Mouse (Mus musculus) limb, embryonic 12.5 days (tissue): ENCODE measurements around the gene Gprc5d. TPM values are rescaled to one million over a fixed set of nuclear protein-coding genes. Genes with fewer than 3 reads are reported as not detected.

Experiments
- ATAC-seq: fragments of 200-750 bp; cut with Nextera tagmentation; 2 replicates; pipeline ENCODE4 v1.8.0; 2017; ENCODE audit warnings: low read depth, moderate TSS enrichment; ENCODE audit not compliant: insufficient number of reproducible peaks, insufficient read depth, low FRiP score, low TSS enrichment
- H3K27ac ChIP-seq: fragments of 300-500 bp; sonication (generic); 2 replicates; pipeline ENCODE4 v1.5.1; 2016; ENCODE audit warnings: mild to moderate bottlenecking, moderate library complexity
- H3K27me3 ChIP-seq: fragments of 300-500 bp; sonication (generic); 2 replicates; pipeline ENCODE4 v1.6.1; 2016; ENCODE audit warnings: mild to moderate bottlenecking, moderate library complexity
- H3K36me3 ChIP-seq: fragments of 300-500 bp; sonication (generic); 2 replicates; pipeline ENCODE4 v1.6.1; 2016; ENCODE audit warnings: mild to moderate bottlenecking, moderate library complexity
- H3K4me1 ChIP-seq: fragments of 300-500 bp; sonication (generic); replicated peaks from 2 replicates; pipeline ENCODE4 v1.6.1; 2016
- H3K4me2 ChIP-seq: fragments of 300-500 bp; sonication (generic); 2 replicates; pipeline ENCODE4 v1.6.1; 2016; ENCODE audit warnings: mild to moderate bottlenecking, moderate library complexity
- H3K4me3 ChIP-seq: fragments of 300-500 bp; sonication (generic); replicated peaks from 2 replicates; pipeline ENCODE4 v1.5.1; 2016; ENCODE audit warnings: mild to moderate bottlenecking
- H3K9ac ChIP-seq: fragments of 300-500 bp; sonication (generic); replicated peaks from 2 replicates; pipeline ENCODE4 v1.6.1; 2016; ENCODE audit warnings: mild to moderate bottlenecking, moderate library complexity
- H3K9me3 ChIP-seq: fragments of 300-500 bp; sonication (generic); 2 replicates; pipeline ENCODE4 v1.6.1; 2016; ENCODE audit warnings: mild to moderate bottlenecking, moderate library complexity
- WGBS: fragments of 180-500 bp; shearing (Covaris S2); methylation state at CpG from one replicate; pipeline ENCODE4 v1.1.7; 2016; 5-methylcytosine and 5-hydroxymethylcytosine counted together
- polyA plus RNA-seq: library from polyadenylated mRNA; unstranded; fragments of >200 nt; fragmentation: Nextera tagmentation; extraction: Ambion mirVana; gene quantifications from 2 replicates; pipeline ENCODE4 v1.2.1, GENCODE M21; 2016

The Gprc5d gene
- polyA plus RNA-seq, 1 experiment from 2014 or later: not detected

DNA sequence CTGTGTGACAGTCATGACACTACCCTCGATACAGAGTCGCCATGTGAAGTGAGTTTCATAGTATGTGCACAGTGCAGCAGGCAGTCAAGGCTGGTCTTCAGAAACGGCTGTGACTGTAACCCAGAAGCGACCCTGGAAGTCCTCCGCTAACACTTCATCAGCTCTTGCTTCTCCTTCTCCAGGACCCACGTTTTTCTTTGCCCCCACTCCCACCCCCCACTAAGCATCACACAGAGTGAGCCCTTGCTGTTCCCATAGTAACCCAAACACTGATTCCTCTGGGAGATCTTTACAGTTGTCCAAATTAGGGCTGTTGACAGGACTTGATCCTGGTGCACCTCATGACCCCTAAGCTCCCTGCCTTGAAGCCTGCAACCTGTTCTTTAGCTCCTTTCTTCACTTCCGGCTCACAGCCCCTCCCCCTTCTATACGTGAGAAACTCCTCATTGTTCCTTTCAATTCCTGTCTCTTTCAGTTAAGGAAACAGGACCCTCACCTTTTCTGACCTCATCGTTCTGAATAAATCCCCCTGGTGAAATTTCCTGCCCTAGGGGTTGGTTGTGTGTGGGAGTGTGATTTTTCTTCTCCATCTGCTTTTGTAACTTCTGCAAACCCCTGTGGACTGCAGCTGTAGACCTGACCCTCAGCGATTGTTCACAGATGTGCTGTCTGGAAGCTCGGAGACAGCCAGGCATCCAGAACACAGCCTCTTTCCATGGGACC, 18.5 kb upstream of the Gprc5d start:
- 23% methylated on average over 11 of the region's 11 CpGs for WGBS
- Histone ChIP-seq H3K4me3 (no peak overlapping the region), H3K4me2 (peak overlapping the region; percentile 24), H3K27ac (peak overlapping the region; percentile 83), H3K9me3 (no peaks in the 10 kb centered on the region), H3K36me3 (no peaks in the 10 kb centered on the region), H3K4me1 (peaks cover 41% of the 10 kb centered on the region), H3K9ac (no peak overlapping the region), H3K27me3 (no peaks in the 10 kb centered on the region)
- peak; percentile 75 for ATAC-seq

DNA sequence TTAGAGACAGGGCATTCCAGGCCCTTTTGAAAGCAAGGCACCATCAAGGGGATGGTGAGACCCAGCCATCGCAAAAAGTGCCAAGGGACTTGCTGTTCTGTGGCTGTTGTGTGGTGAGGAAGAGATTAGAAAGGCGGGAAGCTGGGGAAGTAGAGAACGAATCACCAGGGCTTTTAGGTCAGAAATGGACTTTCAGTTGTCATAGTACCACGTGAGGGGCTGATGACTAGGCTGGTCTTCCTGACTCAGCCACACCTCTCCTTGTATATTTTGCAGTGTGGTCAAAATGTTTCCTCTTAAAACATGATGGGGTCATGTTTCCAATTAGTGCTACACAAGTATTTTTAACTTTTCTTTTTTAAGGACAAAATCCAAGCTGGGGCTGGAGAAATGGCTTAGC, 17.7 kb upstream of the Gprc5d start:
- Histone ChIP-seq H3K9me3 (no peaks in the 10 kb centered on the region), H3K27me3 (no peaks in the 10 kb centered on the region), H3K4me2 (no peak overlapping the region), H3K27ac (peak overlapping the region; percentile 83), H3K4me1 (peaks cover 33% of the 10 kb centered on the region), H3K9ac (no peak overlapping the region), H3K36me3 (no peaks in the 10 kb centered on the region), H3K4me3 (no peak overlapping the region)
- ATAC-seq: no peak
- WGBS: 69% methylated on average over 4 of the region's 4 CpGs

DNA sequence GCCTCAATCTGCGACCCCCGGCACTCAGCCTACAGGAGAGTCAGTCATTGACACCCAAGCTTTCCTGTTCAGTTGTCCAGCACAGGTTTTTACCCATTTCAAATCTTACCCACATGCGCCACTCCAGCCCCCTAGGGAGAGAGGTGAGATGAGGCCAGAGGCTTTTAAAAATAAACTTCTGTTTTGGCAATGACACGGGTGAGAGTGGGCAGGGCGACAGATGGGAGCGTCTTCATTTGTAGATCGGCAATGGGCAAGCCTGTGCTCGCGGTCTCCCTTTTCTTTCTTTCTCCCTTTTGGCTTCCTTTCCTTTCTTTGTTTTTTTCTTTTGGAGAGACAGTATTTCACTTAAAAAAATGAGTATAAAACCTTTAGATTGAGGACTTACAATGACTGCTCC, 15.4 kb upstream of the Gprc5d start:
- H3K4me2 ChIP-seq: no peak overlapping the region
- H3K36me3 ChIP-seq: no peaks in the 10 kb centered on the region
- no peaks in the 10 kb centered on the region for H3K9me3 ChIP-seq
- peaks cover 24% of the 10 kb centered on the region for H3K4me1 ChIP-seq
- no peak overlapping the region for H3K27ac ChIP-seq
- H3K27me3 ChIP-seq: no peaks in the 10 kb centered on the region
- no peak for ATAC-seq
- H3K4me3 ChIP-seq: no peak overlapping the region
- no peak overlapping the region for H3K9ac ChIP-seq
- WGBS: 93% methylated on average over 9 of the region's 9 CpGs

DNA sequence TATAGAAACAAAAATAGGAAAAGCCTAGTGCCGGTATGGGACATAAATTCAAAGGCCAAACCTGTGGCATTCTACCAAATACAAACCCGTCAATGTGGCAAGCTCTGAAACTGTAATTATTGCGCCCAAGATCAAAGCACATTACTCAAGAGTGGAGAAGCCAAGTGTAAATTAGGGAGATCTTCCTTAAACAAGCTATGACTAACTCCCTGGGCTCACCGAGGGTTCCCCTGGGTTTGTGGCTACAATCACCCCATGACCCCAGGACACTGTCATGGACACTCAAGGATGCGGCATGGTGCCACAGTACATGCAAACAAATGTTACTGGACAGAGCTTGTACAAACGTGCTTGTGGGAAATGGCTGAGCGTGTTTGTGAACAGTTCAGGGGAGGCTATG, 15.0 kb upstream of the Gprc5d start:
- WGBS: 87% methylated on average over 7 of the region's 7 CpGs

DNA sequence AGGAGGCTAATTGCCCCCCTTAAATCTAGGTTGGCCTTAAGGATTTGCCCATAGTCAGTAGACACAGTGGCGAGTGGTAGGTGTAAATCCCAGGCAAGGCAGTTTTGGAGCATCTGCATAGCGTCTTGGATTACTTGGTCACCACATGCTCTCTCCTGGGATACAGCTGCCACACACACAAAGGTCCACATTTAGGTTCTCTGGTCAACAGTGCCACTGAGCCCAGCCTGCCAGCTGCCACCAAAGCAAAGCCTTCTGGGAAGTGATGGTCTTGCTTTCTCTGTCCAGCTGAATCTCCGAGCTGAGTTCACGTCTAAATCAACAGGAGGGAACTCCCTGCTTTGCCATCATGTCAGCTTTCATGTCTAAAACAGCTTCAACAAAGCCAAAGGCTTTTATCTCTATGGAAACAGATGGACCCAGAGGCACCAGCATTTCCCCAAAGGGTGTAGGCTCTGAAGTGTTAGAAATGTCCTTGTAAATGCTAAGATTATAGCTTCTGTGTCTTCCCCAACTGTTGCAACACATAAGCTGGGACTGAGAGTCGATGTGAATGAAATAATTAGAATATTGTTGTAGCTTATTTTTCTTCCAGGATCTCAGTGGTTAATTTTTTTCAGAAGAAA, 6.8 kb upstream of the Gprc5d start:
- no peaks in the 10 kb centered on the region for H3K4me1 ChIP-seq
- 50% methylated on average over 5 of the region's 5 CpGs for WGBS

More for the DNA sequence above, 15.0 kb upstream of the Gprc5d start:
- Histone ChIP-seq H3K9me3 (no peaks in the 10 kb centered on the region), H3K4me3 (no peak overlapping the region), H3K27ac (no peak overlapping the region), H3K4me1 (peaks cover 20% of the 10 kb centered on the region), H3K4me2 (no peak overlapping the region), H3K9ac (no peak overlapping the region), H3K27me3 (no peaks in the 10 kb centered on the region), H3K36me3 (no peaks in the 10 kb centered on the region)
- no peak for ATAC-seq

DNA sequence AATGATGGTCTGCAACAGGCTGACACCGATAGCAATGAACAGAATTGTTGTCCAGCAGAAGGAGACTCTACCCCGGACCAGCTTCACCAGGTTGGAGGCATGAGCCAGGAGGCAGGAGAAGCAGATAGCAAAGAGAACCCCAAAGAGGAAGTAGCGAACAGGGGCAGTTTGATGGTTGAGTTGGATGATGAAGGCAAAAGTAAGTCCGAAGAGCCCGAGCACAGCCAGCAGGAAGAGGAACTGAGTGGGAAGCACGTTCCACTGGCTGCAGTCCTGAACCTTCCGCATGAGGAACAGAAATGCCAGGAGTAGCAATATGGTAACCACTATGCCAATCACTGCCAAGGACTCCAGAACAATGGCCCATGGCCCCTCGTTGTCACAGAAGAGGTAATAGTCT, 1.6 kb downstream of the Gprc5d start:
- 0 out of 2 replicates have a peak, but pooled peaks cover 4% of the 10 kb centered on the region for H3K4me1 ChIP-seq
- 97% methylated on average over 8 of the region's 8 CpGs for WGBS
- no peak for ATAC-seq
- no peak overlapping the region for H3K4me3 ChIP-seq
- no peaks in the 10 kb centered on the region for H3K9me3 ChIP-seq
- H3K4me2 ChIP-seq: no peak overlapping the region
- no peaks in the 10 kb centered on the region for H3K27me3 ChIP-seq
- H3K36me3 ChIP-seq: no peaks in the 10 kb centered on the region
- no peak overlapping the region for H3K27ac ChIP-seq
- H3K9ac ChIP-seq: no peak overlapping the region

More for the DNA sequence above, 6.8 kb upstream of the Gprc5d start:
- H3K4me3 ChIP-seq: no peak overlapping the region
- H3K27me3 ChIP-seq: no peaks in the 10 kb centered on the region
- H3K9me3 ChIP-seq: no peaks in the 10 kb centered on the region
- no peak overlapping the region for H3K27ac ChIP-seq
- no peaks in the 10 kb centered on the region for H3K36me3 ChIP-seq
- no peak for ATAC-seq
- H3K9ac ChIP-seq: no peak overlapping the region
- no peak overlapping the region for H3K4me2 ChIP-seq

DNA sequence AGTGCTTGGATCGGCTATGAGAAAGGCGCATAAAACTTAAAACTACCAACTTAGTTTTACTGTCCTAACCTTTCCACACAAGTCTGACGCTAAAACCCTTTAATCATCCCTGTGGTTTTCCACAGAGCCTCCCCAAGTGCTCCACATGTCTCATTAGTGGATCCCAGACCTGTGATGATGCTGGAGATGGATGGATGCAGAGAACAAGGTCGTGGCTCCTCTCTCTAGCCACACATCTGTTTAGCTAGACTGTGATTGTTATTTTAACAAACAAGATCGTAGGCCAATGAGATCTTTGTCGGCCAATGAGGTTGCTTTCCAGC, 5.0 kb downstream of the Gprc5d start:
- no peak overlapping the region for H3K4me3 ChIP-seq
- H3K27ac ChIP-seq: no peak overlapping the region
- 20% methylated on average over 6 of the region's 6 CpGs for WGBS
- H3K27me3 ChIP-seq: no peaks in the 10 kb centered on the region
- no peak overlapping the region for H3K9ac ChIP-seq
- no peaks in the 10 kb centered on the region for H3K36me3 ChIP-seq
- H3K9me3 ChIP-seq: no peaks in the 10 kb centered on the region
- H3K4me2 ChIP-seq: no peak overlapping the region
- no peak for ATAC-seq
- 0 out of 2 replicates have a peak, but pooled peaks cover 4% of the 10 kb centered on the region for H3K4me1 ChIP-seq

DNA sequence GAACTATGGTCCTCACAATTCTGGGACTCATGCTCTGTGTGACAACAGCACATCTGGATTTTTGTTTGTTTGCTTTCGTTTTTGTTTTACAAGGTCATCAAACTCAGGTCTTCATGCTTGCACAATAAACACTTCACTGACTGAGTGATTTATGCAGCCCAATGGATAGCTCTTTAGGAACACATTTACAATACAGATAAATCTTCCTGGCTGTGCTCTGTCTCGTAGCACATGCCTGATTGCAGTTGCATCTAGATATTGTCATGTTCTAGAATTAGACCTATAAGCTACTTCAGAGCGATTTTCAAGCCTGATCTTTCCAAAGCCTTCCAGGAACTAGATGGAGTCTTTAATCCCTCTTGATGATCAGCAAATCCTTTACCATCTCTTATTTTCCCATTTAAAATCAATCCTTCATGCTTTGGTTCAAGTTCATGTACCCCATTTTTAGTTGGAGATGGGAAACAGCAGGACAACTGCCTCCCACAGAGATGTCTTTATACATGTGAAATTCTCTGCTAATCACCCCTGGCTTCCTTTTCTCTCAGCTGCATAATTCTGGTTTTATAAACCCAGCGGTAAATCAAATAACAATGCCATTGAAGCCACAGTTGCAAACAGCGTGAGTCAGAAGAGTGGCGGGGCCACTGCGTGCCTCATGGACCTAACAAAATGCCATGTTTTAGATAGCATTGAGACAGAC, 5.5 kb downstream of the Gprc5d start:
- Histone ChIP-seq H3K9me3 (no peaks in the 10 kb centered on the region), H3K9ac (no peak overlapping the region), H3K4me1 (0 out of 2 replicates have a peak, but pooled peaks cover 4% of the 10 kb centered on the region), H3K4me3 (no peak overlapping the region), H3K27ac (no peak overlapping the region), H3K27me3 (no peaks in the 10 kb centered on the region), H3K36me3 (no peaks in the 10 kb centered on the region), H3K4me2 (no peak overlapping the region)
- no peak for ATAC-seq
- 11% methylated on average over 7 of the region's 7 CpGs for WGBS

DNA sequence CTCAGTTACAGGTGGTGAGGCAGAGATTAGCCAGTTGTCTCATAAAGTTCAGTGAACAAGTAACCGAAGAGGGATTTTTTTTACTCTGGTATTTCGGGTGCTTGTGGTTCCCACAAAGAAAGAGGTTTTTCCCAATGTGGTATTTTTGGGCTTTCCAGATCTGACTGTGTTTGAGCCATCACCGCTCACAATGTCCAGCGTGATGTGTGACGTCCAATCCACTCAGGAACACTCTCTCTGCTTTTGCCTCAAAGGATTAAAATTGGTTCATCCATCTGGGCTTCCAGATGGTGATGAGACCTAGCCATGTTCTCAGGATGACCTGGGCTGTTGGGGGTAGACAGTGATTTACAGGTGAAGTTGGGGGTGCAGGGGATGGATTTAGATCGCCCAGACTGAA, 11.1 kb downstream of the Gprc5d start:
- no peak overlapping the region for H3K9ac ChIP-seq

DNA sequence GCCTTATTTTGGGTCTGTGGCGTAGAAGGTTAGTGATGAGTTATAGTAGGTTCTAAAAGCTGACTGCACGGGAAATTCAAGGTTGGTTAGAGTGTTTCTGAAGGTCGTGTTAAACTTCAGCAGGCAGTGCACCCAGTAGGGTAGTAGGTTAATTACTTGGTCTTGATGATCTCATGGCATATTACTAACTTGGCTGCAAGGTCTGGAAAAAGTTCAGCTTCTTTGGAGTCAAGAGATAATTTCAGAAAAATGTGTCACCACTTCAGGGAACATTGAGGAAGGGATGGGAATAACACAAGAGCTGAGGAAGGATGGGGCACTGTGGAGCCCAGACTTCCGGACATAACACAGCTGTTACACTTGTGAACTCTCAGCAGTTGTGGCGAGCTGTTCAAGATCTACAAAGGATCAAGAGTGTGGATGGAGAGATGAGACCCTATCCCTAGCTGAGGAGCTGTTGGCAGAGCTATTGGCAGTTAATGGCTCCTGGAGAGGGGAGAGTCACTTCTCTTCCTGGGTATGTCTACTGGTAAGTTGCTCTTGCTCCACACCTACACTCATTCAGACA, 15.3 kb downstream of the Gprc5d start:
- H3K4me2 ChIP-seq: no peak overlapping the region
- no peak for ATAC-seq
- no peak overlapping the region for H3K9ac ChIP-seq
- no peak overlapping the region for H3K4me3 ChIP-seq
- H3K36me3 ChIP-seq: no peaks in the 10 kb centered on the region
- H3K4me1 ChIP-seq: no peaks in the 10 kb centered on the region
- no peaks in the 10 kb centered on the region for H3K9me3 ChIP-seq
- no peak overlapping the region for H3K27ac ChIP-seq
- WGBS: 75% methylated on average over 5 of the region's 5 CpGs
- H3K27me3 ChIP-seq: 0 out of 2 replicates have a peak, but pooled peaks cover 3% of the 10 kb centered on the region

More for the DNA sequence above, 11.1 kb downstream of the Gprc5d start:
- Histone ChIP-seq H3K27ac (no peak overlapping the region), H3K9me3 (no peaks in the 10 kb centered on the region), H3K4me1 (no peaks in the 10 kb centered on the region), H3K4me2 (no peak overlapping the region), H3K27me3 (0 out of 2 replicates have a peak, but pooled peaks cover 3% of the 10 kb centered on the region), H3K36me3 (no peaks in the 10 kb centered on the region), H3K4me3 (no peak overlapping the region)
- 83% methylated on average over 6 of the region's 6 CpGs for WGBS
- no peak for ATAC-seq

DNA sequence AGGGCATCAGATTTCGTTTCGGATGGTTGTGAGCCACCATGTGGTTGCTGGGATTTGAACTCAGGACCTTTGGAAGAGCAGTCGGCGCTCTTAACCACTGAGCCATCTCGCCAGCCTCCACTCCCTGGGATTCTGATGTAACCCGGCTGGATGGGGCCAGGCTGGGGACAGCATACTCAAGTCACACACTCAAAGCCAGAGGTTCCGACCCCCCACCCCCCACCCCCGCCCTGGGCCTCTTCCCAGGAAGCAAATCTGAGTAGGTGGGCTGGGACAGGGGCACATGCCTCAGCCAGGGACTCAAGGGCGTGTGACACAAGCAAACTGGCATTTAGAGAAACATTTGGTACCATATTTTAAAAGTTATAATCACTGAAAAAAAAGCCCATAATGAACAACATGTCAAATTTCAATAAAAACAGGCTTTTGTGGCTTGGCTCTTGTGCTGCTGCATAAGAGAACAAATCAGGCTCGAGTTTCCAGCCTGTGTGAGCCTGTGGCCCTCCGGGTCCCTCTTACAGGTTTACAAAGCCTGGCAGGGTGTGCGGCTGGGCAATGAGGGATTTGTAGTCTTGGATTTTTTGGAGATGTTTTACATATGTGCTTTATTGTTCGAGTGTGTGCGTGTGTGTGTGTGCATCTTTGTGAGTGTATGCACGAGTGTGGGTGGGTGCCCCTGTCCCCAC, 17.2 kb downstream of the Gprc5d start:
- 72% methylated on average over 15 of the region's 15 CpGs for WGBS
- H3K27me3 ChIP-seq: 0 out of 2 replicates have a peak, but pooled peaks cover 3% of the 10 kb centered on the region
- no peak overlapping the region for H3K27ac ChIP-seq
- ATAC-seq: peak; percentile 28; the same call in 1 of the 2 replicates
- H3K4me1 ChIP-seq: no peaks in the 10 kb centered on the region
- H3K36me3 ChIP-seq: no peaks in the 10 kb centered on the region
- H3K4me3 ChIP-seq: no peak overlapping the region
- no peak overlapping the region for H3K9ac ChIP-seq
- H3K4me2 ChIP-seq: no peak overlapping the region
- no peaks in the 10 kb centered on the region for H3K9me3 ChIP-seq
